Mouse (Mus musculus): Measurements from ENCODE around the gene Cdk2ap1. TPM values are rescaled to one million over a fixed set of nuclear protein-coding genes. Genes with fewer than 3 reads are reported as not detected.

The Cdk2ap1 gene
- polyA plus RNA-seq, 1 experiment = 125 TPM

- Histone ChIP-seq H3K27ac (ENCODE audit: insufficient read depth, low read length) (no peak overlapping the region), H3K9me3 (replicated peaks; ENCODE audit: control insufficient read depth, insufficient read depth, low read length, poor library complexity, severe bottlenecking) (no peaks in the 10 kb centered on the region), H3K27me3 (ENCODE audit: control insufficient read depth, insufficient read depth, low read length, poor library complexity, severe bottlenecking) (no peaks in the 10 kb centered on the region), H3K4me3 (ENCODE audit: low read depth, low read length) (no peak overlapping the region), H3K9ac (ENCODE audit: low read depth, poor library complexity, severe bottlenecking) (no peak overlapping the region), H3K4me1 (ENCODE audit: control insufficient read depth, insufficient read depth, low read length) (no peaks in the 10 kb centered on the region), H3K36me3 (ENCODE audit: control insufficient read depth, insufficient read depth, low read length, poor library complexity, severe bottlenecking) (peaks cover 80% of the 10 kb centered on the region)
- TF ChIP-seq EP300 (IDR thresholded peaks at IDR 0.05; ENCODE audit: insufficient read depth, low read depth, low read length) = no peak
- TF ChIP-seq CTCF (IDR thresholded peaks at IDR 0.05; ENCODE audit: low read depth, low read length) = no peak
- TF ChIP-seq POLR2A (IDR thresholded peaks at IDR 0.05; ENCODE audit: insufficient read depth, low read length) = no peak
These were observed 17.2 kb upstream of the Cdk2ap1 start for GRCm38 (mm10) chr5:124380121-124380520.

GRCm38 (mm10) chr5:124377149-124377548, 14.3 kb upstream of the Cdk2ap1 start:
- Histone ChIP-seq H3K4me3 (ENCODE audit: low read depth, low read length) (no peak overlapping the region), H3K9ac (ENCODE audit: low read depth, poor library complexity, severe bottlenecking) (no peak overlapping the region), H3K27me3 (ENCODE audit: control insufficient read depth, insufficient read depth, low read length, poor library complexity, severe bottlenecking) (no peaks in the 10 kb centered on the region), H3K36me3 (ENCODE audit: control insufficient read depth, insufficient read depth, low read length, poor library complexity, severe bottlenecking) (peaks cover 84% of the 10 kb centered on the region), H3K4me1 (ENCODE audit: control insufficient read depth, insufficient read depth, low read length) (no peaks in the 10 kb centered on the region), H3K9me3 (replicated peaks; ENCODE audit: control insufficient read depth, insufficient read depth, low read length, poor library complexity, severe bottlenecking) (no peaks in the 10 kb centered on the region), H3K27ac (ENCODE audit: insufficient read depth, low read length) (0 out of 2 replicates have a peak overlapping the region, but pooled peaks have one; percentile 1)
- TF ChIP-seq CTCF (IDR thresholded peaks at IDR 0.05; ENCODE audit: low read depth, low read length) (no peak), POLR2A (IDR thresholded peaks at IDR 0.05; ENCODE audit: insufficient read depth, low read length) (no peak), EP300 (IDR thresholded peaks at IDR 0.05; ENCODE audit: insufficient read depth, low read depth, low read length) (no peak)

GRCm38 (mm10) chr5:124376401-124376800, 13.5 kb upstream of the Cdk2ap1 start:
- TF ChIP-seq POLR2A (IDR thresholded peaks at IDR 0.05; ENCODE audit: insufficient read depth, low read length) (no peak), CTCF (IDR thresholded peaks at IDR 0.05; ENCODE audit: low read depth, low read length) (no peak), EP300 (IDR thresholded peaks at IDR 0.05; ENCODE audit: insufficient read depth, low read depth, low read length) (no peak)
- 0 out of 2 replicates have a peak overlapping the region, but pooled peaks have one; percentile 1 for H3K27ac ChIP-seq (ENCODE audit: insufficient read depth, low read length)
- H3K4me1 ChIP-seq (ENCODE audit: control insufficient read depth, insufficient read depth, low read length) = no peaks in the 10 kb centered on the region
- H3K9ac ChIP-seq (ENCODE audit: low read depth, poor library complexity, severe bottlenecking) = no peak overlapping the region
- no peaks in the 10 kb centered on the region for H3K27me3 ChIP-seq (ENCODE audit: control insufficient read depth, insufficient read depth, low read length, poor library complexity, severe bottlenecking)
- H3K9me3 ChIP-seq (replicated peaks; ENCODE audit: control insufficient read depth, insufficient read depth, low read length, poor library complexity, severe bottlenecking) = no peaks in the 10 kb centered on the region
- H3K4me3 ChIP-seq (ENCODE audit: low read depth, low read length) = no peak overlapping the region
- H3K36me3 ChIP-seq (ENCODE audit: control insufficient read depth, insufficient read depth, low read length, poor library complexity, severe bottlenecking) = peaks cover 78% of the 10 kb centered on the region

- peaks cover 79% of the 10 kb centered on the region for H3K36me3 ChIP-seq (ENCODE audit: control insufficient read depth, insufficient read depth, low read length, poor library complexity, severe bottlenecking)
- TF ChIP-seq CTCF (IDR thresholded peaks at IDR 0.05; ENCODE audit: low read depth, low read length) (no peak), EP300 (IDR thresholded peaks at IDR 0.05; ENCODE audit: insufficient read depth, low read depth, low read length) (no peak), POLR2A (IDR thresholded peaks at IDR 0.05; ENCODE audit: insufficient read depth, low read length) (no peak)
These were observed 11.4 kb upstream of the Cdk2ap1 start for GRCm38 (mm10) chr5:124374298-124374697.

GRCm38 (mm10) chr5:124366721-124367120, 3.8 kb upstream of the Cdk2ap1 start:
- Histone ChIP-seq H3K27ac (ENCODE audit: insufficient read depth, low read length) (no peak overlapping the region), H3K4me3 (ENCODE audit: low read depth, low read length) (no peak overlapping the region), H3K9ac (ENCODE audit: low read depth, poor library complexity, severe bottlenecking) (no peak overlapping the region), H3K4me1 (ENCODE audit: control insufficient read depth, insufficient read depth, low read length) (no peaks in the 10 kb centered on the region), H3K9me3 (replicated peaks; ENCODE audit: control insufficient read depth, insufficient read depth, low read length, poor library complexity, severe bottlenecking) (no peaks in the 10 kb centered on the region), H3K27me3 (ENCODE audit: control insufficient read depth, insufficient read depth, low read length, poor library complexity, severe bottlenecking) (no peaks in the 10 kb centered on the region), H3K36me3 (ENCODE audit: control insufficient read depth, insufficient read depth, low read length, poor library complexity, severe bottlenecking) (peaks cover 24% of the 10 kb centered on the region)
- TF ChIP-seq EP300 (IDR thresholded peaks at IDR 0.05; ENCODE audit: insufficient read depth, low read depth, low read length) (no peak), CTCF (IDR thresholded peaks at IDR 0.05; ENCODE audit: low read depth, low read length) (no peak), POLR2A (IDR thresholded peaks at IDR 0.05; ENCODE audit: insufficient read depth, low read length) (no peak)

More at GRCm38 (mm10) chr5:124374298-124374697, 11.4 kb upstream of the Cdk2ap1 start:
- Histone ChIP-seq H3K27me3 (ENCODE audit: control insufficient read depth, insufficient read depth, low read length, poor library complexity, severe bottlenecking) (no peaks in the 10 kb centered on the region), H3K4me1 (ENCODE audit: control insufficient read depth, insufficient read depth, low read length) (no peaks in the 10 kb centered on the region), H3K27ac (ENCODE audit: insufficient read depth, low read length) (no peak overlapping the region), H3K4me3 (ENCODE audit: low read depth, low read length) (no peak overlapping the region), H3K9ac (ENCODE audit: low read depth, poor library complexity, severe bottlenecking) (no peak overlapping the region), H3K9me3 (replicated peaks; ENCODE audit: control insufficient read depth, insufficient read depth, low read length, poor library complexity, severe bottlenecking) (no peaks in the 10 kb centered on the region)

- Histone ChIP-seq H3K27me3 (ENCODE audit: control insufficient read depth, insufficient read depth, low read length, poor library complexity, severe bottlenecking) (no peaks in the 10 kb centered on the region), H3K4me1 (ENCODE audit: control insufficient read depth, insufficient read depth, low read length) (no peaks in the 10 kb centered on the region), H3K4me3 (ENCODE audit: low read depth, low read length) (no peak overlapping the region), H3K9me3 (replicated peaks; ENCODE audit: control insufficient read depth, insufficient read depth, low read length, poor library complexity, severe bottlenecking) (no peaks in the 10 kb centered on the region), H3K36me3 (ENCODE audit: control insufficient read depth, insufficient read depth, low read length, poor library complexity, severe bottlenecking) (peaks cover 17% of the 10 kb centered on the region), H3K27ac (ENCODE audit: insufficient read depth, low read length) (no peak overlapping the region), H3K9ac (ENCODE audit: low read depth, poor library complexity, severe bottlenecking) (no peak overlapping the region)
- TF ChIP-seq EP300 (IDR thresholded peaks at IDR 0.05; ENCODE audit: insufficient read depth, low read depth, low read length) (no peak), POLR2A (IDR thresholded peaks at IDR 0.05; ENCODE audit: insufficient read depth, low read length) (no peak), CTCF (IDR thresholded peaks at IDR 0.05; ENCODE audit: low read depth, low read length) (no peak)
These were observed 2.9 kb upstream of the Cdk2ap1 start for GRCm38 (mm10) chr5:124365754-124366153.
